Mouse (Mus musculus): Measurements from ENCODE around the gene Tsen15. TPM values are rescaled to one million over a fixed set of nuclear protein-coding genes. Genes with fewer than 3 reads are reported as not detected.
A peak's percentile ranks its signal among the peaks of the same experiment; 100 is the strongest.

The Tsen15 gene
- polyA plus RNA-seq (2015; fragmentation: Nextera tagmentation; extraction: Ambion mirVana): 73.4 and 81.7 TPM in 2 replicates

- Histone ChIP-seq H3K9ac (ENCODE audit: low read depth, low read length) (peak within 1 kb of the TSS; percentile 87), H3K27me3 (ENCODE audit: insufficient read depth, low read length) (no peaks in the 10 kb centered on the region), H3K27ac (peak within 1 kb of the TSS; percentile 10; the same call in 1 of the 2 replicates), H3K36me3 (ENCODE audit: insufficient read depth, low read length) (peaks cover 10% of the 10 kb centered on the region; the same call in 1 of the 2 replicates), H3K9me3 (replicated peaks; ENCODE audit: low read length) (no peaks in the 10 kb centered on the region), H3K4me1 (replicated peaks; ENCODE audit: insufficient read depth, low read length) (0 out of 2 replicates have a peak, but pooled peaks cover 5% of the 10 kb centered on the region), H3K4me3 (replicated peaks; ENCODE audit: low read depth, low read length) (peak within 1 kb of the TSS; percentile 88), H3K4me2 (ENCODE audit: low read length) (peak within 1 kb of the TSS; percentile 77)
- 2% methylated on average over 56 of the region's 57 CpGs for WGBS
- DNase-seq (ENCODE audit: low spot score) (peak; percentile 89), ATAC-seq (replicated peaks; ENCODE audit: low FRiP score, low read depth) (peak; percentile 98)
- no peak; the same call in 1 of the 2 replicates for TF ChIP-seq CTCF (IDR thresholded peaks at IDR 0.05; ENCODE audit: low read depth)
These were observed at the start of gene Tsen15 for GRCm38 (mm10) chr1:152386188-152386835. TSS of gene Tsen15 (minus strand) at chr1:152386688.

DNA sequence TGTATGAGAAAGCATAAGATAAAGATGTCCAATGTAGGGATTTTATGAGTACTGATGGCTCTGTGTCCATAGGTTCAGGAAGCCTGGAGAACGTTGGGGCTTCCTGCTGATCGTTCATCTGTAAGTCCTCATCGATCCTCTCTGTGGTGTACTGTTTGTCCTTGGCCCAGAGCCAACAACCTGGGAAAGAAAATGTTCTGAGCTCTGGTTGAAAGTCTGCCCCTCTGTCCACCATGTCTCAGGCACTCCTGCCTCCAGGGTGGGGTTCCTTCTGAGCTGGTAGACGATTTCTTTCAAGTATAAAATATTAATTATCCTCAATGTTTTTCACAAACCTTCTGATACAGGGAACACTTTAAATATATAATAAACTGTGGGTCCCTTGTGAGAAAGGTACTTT, 47.7 kb upstream of the Tsen15 start:
- no peak overlapping the region for H3K4me2 ChIP-seq (ENCODE audit: low read length)
- ATAC-seq (replicated peaks; ENCODE audit: low FRiP score, low read depth): no peak

GRCm38 (mm10) chr1:152429805-152430204, 43.3 kb upstream of the Tsen15 start:
- TF ChIP-seq CTCF (IDR thresholded peaks at IDR 0.05; ENCODE audit: low read depth): no peak
- ATAC-seq (replicated peaks; ENCODE audit: low FRiP score, low read depth): no peak
- no peak overlapping the region for H3K4me3 ChIP-seq (replicated peaks; ENCODE audit: low read depth, low read length)
- 88% methylated on average over 7 of the region's 7 CpGs for WGBS
- H3K9ac ChIP-seq (ENCODE audit: low read depth, low read length): no peak overlapping the region
- no peaks in the 10 kb centered on the region for H3K27me3 ChIP-seq (ENCODE audit: insufficient read depth, low read length)
- H3K4me1 ChIP-seq (replicated peaks; ENCODE audit: insufficient read depth, low read length): no peaks in the 10 kb centered on the region
- H3K27ac ChIP-seq: no peak overlapping the region
- DNase-seq (ENCODE audit: low spot score): no peak
- H3K36me3 ChIP-seq (ENCODE audit: insufficient read depth, low read length): no peaks in the 10 kb centered on the region
- H3K9me3 ChIP-seq (replicated peaks; ENCODE audit: low read length): no peaks in the 10 kb centered on the region
- H3K4me2 ChIP-seq (ENCODE audit: low read length): no peak overlapping the region

More for the DNA sequence above, 47.7 kb upstream of the Tsen15 start:
- no peak overlapping the region for H3K27ac ChIP-seq
- DNase-seq (ENCODE audit: low spot score): no peak
- no peak overlapping the region for H3K4me3 ChIP-seq (replicated peaks; ENCODE audit: low read depth, low read length)
- H3K27me3 ChIP-seq (ENCODE audit: insufficient read depth, low read length): no peaks in the 10 kb centered on the region
- no peaks in the 10 kb centered on the region for H3K36me3 ChIP-seq (ENCODE audit: insufficient read depth, low read length)
- H3K9me3 ChIP-seq (replicated peaks; ENCODE audit: low read length): no peaks in the 10 kb centered on the region
- TF ChIP-seq CTCF (IDR thresholded peaks at IDR 0.05; ENCODE audit: low read depth): no peak
- H3K9ac ChIP-seq (ENCODE audit: low read depth, low read length): no peak overlapping the region
- H3K4me1 ChIP-seq (replicated peaks; ENCODE audit: insufficient read depth, low read length): no peaks in the 10 kb centered on the region
- 61% methylated on average over 4 of the region's 4 CpGs for WGBS

DNA sequence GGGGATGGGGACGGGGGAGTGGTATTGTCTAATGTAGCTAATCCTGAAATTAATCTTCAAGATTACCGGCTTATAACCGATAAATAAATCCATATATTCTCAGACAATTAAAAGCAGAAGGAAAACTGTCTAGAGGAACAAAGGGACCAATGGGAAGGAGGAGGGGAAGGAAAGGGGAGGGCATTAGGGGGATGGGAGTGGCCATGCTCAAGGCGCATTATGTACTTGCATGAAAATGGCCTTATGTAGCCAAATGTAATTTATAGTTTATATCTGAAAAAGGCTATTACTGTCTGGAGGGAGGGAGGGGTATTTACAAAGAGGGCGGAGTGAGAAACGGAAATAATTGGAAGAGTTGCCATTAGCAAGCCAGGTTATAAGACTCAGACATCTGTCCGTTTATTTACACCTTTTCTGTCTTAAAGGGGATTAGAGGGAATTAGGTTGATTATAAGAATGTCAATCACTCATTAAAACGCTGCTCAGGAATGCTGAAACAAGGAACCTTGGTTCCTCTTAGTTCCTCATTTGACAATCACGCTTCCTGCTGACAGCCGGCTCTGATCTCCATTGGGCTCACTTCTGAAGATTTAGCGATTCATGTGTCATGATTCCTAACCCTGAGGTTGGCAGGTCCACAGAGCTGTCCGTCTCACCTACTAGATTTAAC, 41.6 kb upstream of the Tsen15 start:
- no peaks in the 10 kb centered on the region for H3K27me3 ChIP-seq (ENCODE audit: insufficient read depth, low read length)
- DNase-seq (ENCODE audit: low spot score) (no peak), ATAC-seq (replicated peaks; ENCODE audit: low FRiP score, low read depth) (no peak)
- no peaks in the 10 kb centered on the region for H3K9me3 ChIP-seq (replicated peaks; ENCODE audit: low read length)
- H3K9ac ChIP-seq (ENCODE audit: low read depth, low read length): no peak overlapping the region
- no peak overlapping the region for H3K27ac ChIP-seq
- no peak overlapping the region for H3K4me2 ChIP-seq (ENCODE audit: low read length)
- TF ChIP-seq CTCF (IDR thresholded peaks at IDR 0.05; ENCODE audit: low read depth): no peak
- no peak overlapping the region for H3K4me3 ChIP-seq (replicated peaks; ENCODE audit: low read depth, low read length)
- no peaks in the 10 kb centered on the region for H3K4me1 ChIP-seq (replicated peaks; ENCODE audit: insufficient read depth, low read length)
- WGBS: 65% methylated on average over 12 of the region's 12 CpGs
- no peaks in the 10 kb centered on the region for H3K36me3 ChIP-seq (ENCODE audit: insufficient read depth, low read length)

GRCm38 (mm10) chr1:152423052-152423451, 36.6 kb upstream of the Tsen15 start:
- Histone ChIP-seq H3K9ac (ENCODE audit: low read depth, low read length) (no peak overlapping the region), H3K4me3 (replicated peaks; ENCODE audit: low read depth, low read length) (no peak overlapping the region), H3K9me3 (replicated peaks; ENCODE audit: low read length) (no peaks in the 10 kb centered on the region), H3K27me3 (ENCODE audit: insufficient read depth, low read length) (no peaks in the 10 kb centered on the region), H3K27ac (no peak overlapping the region), H3K4me1 (replicated peaks; ENCODE audit: insufficient read depth, low read length) (no peaks in the 10 kb centered on the region), H3K36me3 (ENCODE audit: insufficient read depth, low read length) (no peaks in the 10 kb centered on the region), H3K4me2 (ENCODE audit: low read length) (no peak overlapping the region)
- DNase-seq (ENCODE audit: low spot score): no peak
- WGBS: 88% methylated on average over 3 of the region's 3 CpGs
- ATAC-seq (replicated peaks; ENCODE audit: low FRiP score, low read depth): no peak
- TF ChIP-seq CTCF (IDR thresholded peaks at IDR 0.05; ENCODE audit: low read depth): no peak

GRCm38 (mm10) chr1:152422295-152422694, 35.8 kb upstream of the Tsen15 start:
- H3K9me3 ChIP-seq (replicated peaks; ENCODE audit: low read length): no peaks in the 10 kb centered on the region
- H3K36me3 ChIP-seq (ENCODE audit: insufficient read depth, low read length): no peaks in the 10 kb centered on the region
- H3K4me1 ChIP-seq (replicated peaks; ENCODE audit: insufficient read depth, low read length): no peaks in the 10 kb centered on the region; the same call in 1 of the 2 replicates
- no peak overlapping the region for H3K9ac ChIP-seq (ENCODE audit: low read depth, low read length)
- ATAC-seq (replicated peaks; ENCODE audit: low FRiP score, low read depth) (no peak), DNase-seq (ENCODE audit: low spot score) (no peak)
- no peak overlapping the region for H3K27ac ChIP-seq
- no peak overlapping the region for H3K4me2 ChIP-seq (ENCODE audit: low read length)
- no peaks in the 10 kb centered on the region for H3K27me3 ChIP-seq (ENCODE audit: insufficient read depth, low read length)
- no peak overlapping the region for H3K4me3 ChIP-seq (replicated peaks; ENCODE audit: low read depth, low read length)
- 66% methylated on average over 3 of the region's 3 CpGs for WGBS
- no peak for TF ChIP-seq CTCF (IDR thresholded peaks at IDR 0.05; ENCODE audit: low read depth)

All from kidney, postnatal 0 days (tissue).